Mouse (Mus musculus) MEL (cell line): ENCODE measurements at regions not wholly inside any gene's neighbourhood (a gene's known extent, or its start where the extent isn't known, plus 50 kb on each side); places are given as distances from the start of the nearest gene placed in this dataset.

Experiments used
- DNase-seq: peaks from one replicate; pipeline ENCODE4 v3.0.0; 2011; ENCODE audit warnings: low read depth, low spot score
- H3K27ac ChIP-seq: 2 replicates; pipeline ENCODE4 v1.5.1; 2012; ENCODE audit warnings: low read depth, mild to moderate bottlenecking, control low read depth, low read length, moderate library complexity; ENCODE audit not compliant: control insufficient read depth
- H3K27me3 ChIP-seq, 2 experiments: fragments of 150-350 bp in 1 of 2; sonication (generic) in 1 of 2; 2 replicates each; pipeline ENCODE4 v1.6.1; 2012; ENCODE audit warnings: low read length in 2 of 2, mild to moderate bottlenecking in 2 of 2, improper control_type of control experiment in 1 of 2, moderate library complexity in 1 of 2; ENCODE audit not compliant: insufficient read depth in 2 of 2, control insufficient read depth in 1 of 2
- H3K36me3 ChIP-seq, 2 experiments: 2 replicates each; pipeline ENCODE4 v1.6.1; 2012 to 2014; ENCODE audit warnings: low read length in 2 of 2, improper control_type of control experiment in 1 of 2, inconsistent platforms in 1 of 2, mild to moderate bottlenecking in 1 of 2; ENCODE audit not compliant: insufficient read depth in 2 of 2, control insufficient read depth in 1 of 2
- H3K4me1 ChIP-seq, 2 experiments: fragments of 150-350 bp in 1 of 2; sonication (generic) in 1 of 2; 2 replicates each; pipeline ENCODE4 v1.6.1; 2012; ENCODE audit warnings: low read length in 2 of 2, improper control_type of control experiment in 1 of 2, mild to moderate bottlenecking in 1 of 2; ENCODE audit not compliant: insufficient read depth in 2 of 2, control insufficient read depth in 1 of 2
- H3K4me3 ChIP-seq, 2 experiments: fragments of 150-350 bp in 1 of 2; sonication (generic) in 1 of 2; 2 replicates each; pipeline ENCODE4 v1.5.1; 2012; ENCODE audit warnings: low read depth in 2 of 2, low read length in 2 of 2, mild to moderate bottlenecking in 2 of 2, moderate library complexity in 2 of 2, control low read depth in 1 of 2, improper control_type of control experiment in 1 of 2; ENCODE audit not compliant: control insufficient read depth in 1 of 2, insufficient read depth in 1 of 2
- H3K79me2 ChIP-seq: 2 replicates; pipeline ENCODE4 v1.6.1; 2012; ENCODE audit warnings: mild to moderate bottlenecking, low read length, moderate library complexity; ENCODE audit not compliant: control insufficient read depth, poor library complexity, insufficient read depth
- H3K9ac ChIP-seq: 2 replicates; pipeline ENCODE4 v1.6.1; 2012; ENCODE audit warnings: low read depth, mild to moderate bottlenecking, control low read depth, low read length, moderate library complexity; ENCODE audit not compliant: control insufficient read depth, poor library complexity, severe bottlenecking
- H3K9me3 ChIP-seq: fragments of 150-350 bp; sonication (generic); replicated peaks from 2 replicates; pipeline ENCODE4 v1.6.1; 2012; ENCODE audit warnings: mild to moderate bottlenecking, low read length, improper control_type of control experiment, moderate library complexity; ENCODE audit not compliant: insufficient read depth
- CHD1 ChIP-seq: IDR thresholded peaks from 2 replicates; pipeline ENCODE4 v1.6.1; 2012; ENCODE audit warnings: low read depth, mild to moderate bottlenecking, inconsistent platforms, low read length, improper control_type of control experiment
- EP300 ChIP-seq, 2 experiments: IDR thresholded peaks; 2 replicates each; pipeline ENCODE4 v1.6.1; 2011; ENCODE audit warnings: improper control_type of control experiment in 2 of 2, low read length in 2 of 2, low read depth in 1 of 2, mild to moderate bottlenecking in 1 of 2
- KAT2A ChIP-seq: conservative IDR thresholded peaks from 2 replicates; pipeline ENCODE4 v1.6.1; 2012; ENCODE audit warnings: low read depth, low read length, improper control_type of control experiment, inconsistent platforms
- MAZ ChIP-seq: IDR thresholded peaks from 2 replicates; pipeline ENCODE4 v1.6.1; 2012; ENCODE audit warnings: low read depth, mild to moderate bottlenecking, inconsistent platforms, low read length, improper control_type of control experiment
- MXI1 ChIP-seq: IDR thresholded peaks from 2 replicates; pipeline ENCODE4 v1.6.1; 2011; ENCODE audit warnings: mild to moderate bottlenecking, low read depth, low read length, improper control_type of control experiment
- NRF1 ChIP-seq: IDR thresholded peaks from 2 replicates; pipeline ENCODE4 v1.6.1; 2014; ENCODE audit warnings: low read depth, mild to moderate bottlenecking, inconsistent platforms, low read length, improper control_type of control experiment, moderate library complexity; ENCODE audit not compliant: poor library complexity, insufficient read depth, severe bottlenecking
- POLR2A ChIP-seq, 2 experiments: IDR thresholded peaks; 2 replicates each; pipeline ENCODE4 v1.6.1; 2011 to 2012; ENCODE audit warnings: low read length in 2 of 2, mild to moderate bottlenecking in 2 of 2, control low read depth in 1 of 2, improper control_type of control experiment in 1 of 2, low read depth in 1 of 2, moderate library complexity in 1 of 2; ENCODE audit not compliant: control insufficient read depth in 1 of 2, insufficient read depth in 1 of 2, poor library complexity in 1 of 2
- RAD21 ChIP-seq: IDR thresholded peaks from 2 replicates; pipeline ENCODE4 v1.6.1; 2011; ENCODE audit warnings: mild to moderate bottlenecking, low read depth, low read length, improper control_type of control experiment
- RCOR1 ChIP-seq: IDR thresholded peaks from 2 replicates; pipeline ENCODE4 v1.6.1; 2012; ENCODE audit warnings: low read depth, mild to moderate bottlenecking, inconsistent platforms, low read length, improper control_type of control experiment
- SIN3A ChIP-seq: IDR thresholded peaks from 2 replicates; pipeline ENCODE4 v1.6.1; 2012; ENCODE audit warnings: low read length, improper control_type of control experiment, inconsistent platforms
- TAL1 ChIP-seq: IDR thresholded peaks from 2 replicates; pipeline ENCODE4 v1.6.1; 2012; ENCODE audit warnings: mild to moderate bottlenecking, inconsistent platforms, low read length, moderate library complexity, mixed read lengths
- TBP ChIP-seq: IDR thresholded peaks from 2 replicates; pipeline ENCODE4 v1.8.0; 2011; ENCODE audit warnings: low read depth, low read length, improper control_type of control experiment
- USF1 ChIP-seq: IDR thresholded peaks from 2 replicates; pipeline ENCODE4 v1.6.1; 2014; ENCODE audit warnings: low read depth, mild to moderate bottlenecking, inconsistent platforms, low read length, improper control_type of control experiment, moderate library complexity
- ZC3H11A ChIP-seq: IDR thresholded peaks from 2 replicates; pipeline ENCODE4 v1.6.1; 2012; ENCODE audit warnings: low read depth, mild to moderate bottlenecking, inconsistent platforms, low read length, improper control_type of control experiment
- ZKSCAN1 ChIP-seq: IDR thresholded peaks from 2 replicates; pipeline ENCODE4 v1.6.1; 2012; ENCODE audit warnings: low read depth, mild to moderate bottlenecking, inconsistent platforms, low read length, improper control_type of control experiment, moderate library complexity

GRCm38 (mm10) chr6:50898792-50899191, 244.6 kb upstream of the Npvf start:
- Histone ChIP-seq H3K9me3 (no peaks in the 10 kb centered on the region), H3K9ac (no peak overlapping the region), H3K4me3 (no peak overlapping the region), H3K36me3 (no peaks in the 10 kb centered on the region), H3K79me2 (no peaks in the 10 kb centered on the region), H3K4me1 (no peaks in the 10 kb centered on the region), H3K27me3 (no peaks in the 10 kb centered on the region), H3K27ac (no peak overlapping the region)
- no peak for DNase-seq
- TF ChIP-seq CHD1 = no peak
- TF ChIP-seq MAZ = no peak
- TF ChIP-seq TAL1 = no peak

GRCm38 (mm10) chr6:50915166-50916030, 261.2 kb upstream of the Npvf start:
- Histone ChIP-seq H3K27ac (no peak overlapping the region), H3K27me3 (no peaks in the 10 kb centered on the region), H3K9me3 (no peaks in the 10 kb centered on the region), H3K4me1 (no peaks in the 10 kb centered on the region), H3K9ac (no peak overlapping the region), H3K79me2 (no peaks in the 10 kb centered on the region), H3K4me3 (no peak overlapping the region), H3K36me3 (no peaks in the 10 kb centered on the region)
- DNase-seq = no peak
- TF ChIP-seq POLR2A (IDR thresholded peaks at IDR 0.05; ENCODE audit: control insufficient read depth in 1 of 2, insufficient read depth in 1 of 2, low read depth in 1 of 2, low read length in 2 of 2, poor library complexity in 1 of 2) (no peak), KAT2A (no peak), TBP (no peak), USF1 (no peak), RAD21 (no peak), MXI1 (no peak), ZC3H11A (no peak), ZKSCAN1 (no peak), SIN3A (no peak), NRF1 (no peak), EP300 (IDR thresholded peaks at IDR 0.05; ENCODE audit: low read depth in 1 of 2, low read length in 2 of 2) (no peak)

- H3K4me3 ChIP-seq = no peak overlapping the region
- TF ChIP-seq NRF1 (no peak), RCOR1 (no peak)
- TF ChIP-seq, all 39 proteins: peak for 0
- H3K79me2 ChIP-seq = no peaks in the 10 kb centered on the region
- H3K9ac ChIP-seq = no peak overlapping the region
- H3K9me3 ChIP-seq = no peaks in the 10 kb centered on the region
- H3K27ac ChIP-seq = no peak overlapping the region
- H3K36me3 ChIP-seq = no peaks in the 10 kb centered on the region
- H3K4me1 ChIP-seq = no peaks in the 10 kb centered on the region
- H3K27me3 ChIP-seq = no peaks in the 10 kb centered on the region
- no peak for DNase-seq
These were observed 264.0 kb upstream of the Npvf start for GRCm38 (mm10) chr6:50918248-50918647.
